Mouse (Mus musculus) brain, embryonic 14.5 days (tissue): Measurements from ENCODE around the gene Higd2a.

Experiments used
- CTCF ChIP-seq: fragments of 200-500 bp; IDR thresholded peaks from 2 replicates; pipeline ENCODE4 v1.5.1; 2012; ENCODE audit warnings: inconsistent platforms, mild to moderate bottlenecking, moderate library complexity, borderline replicate concordance; ENCODE audit not compliant: insufficient read depth, insufficient read length; ENCODE audit errors: extremely low read depth
- POLR2A ChIP-seq: fragments of 200-500 bp; IDR thresholded peaks from 2 replicates; pipeline ENCODE4 v1.6.1; 2012; ENCODE audit warnings: mild to moderate bottlenecking, inconsistent platforms, borderline replicate concordance; ENCODE audit not compliant: poor library complexity, insufficient read depth, insufficient read length, severe bottlenecking; ENCODE audit errors: extremely low read depth

DNA sequence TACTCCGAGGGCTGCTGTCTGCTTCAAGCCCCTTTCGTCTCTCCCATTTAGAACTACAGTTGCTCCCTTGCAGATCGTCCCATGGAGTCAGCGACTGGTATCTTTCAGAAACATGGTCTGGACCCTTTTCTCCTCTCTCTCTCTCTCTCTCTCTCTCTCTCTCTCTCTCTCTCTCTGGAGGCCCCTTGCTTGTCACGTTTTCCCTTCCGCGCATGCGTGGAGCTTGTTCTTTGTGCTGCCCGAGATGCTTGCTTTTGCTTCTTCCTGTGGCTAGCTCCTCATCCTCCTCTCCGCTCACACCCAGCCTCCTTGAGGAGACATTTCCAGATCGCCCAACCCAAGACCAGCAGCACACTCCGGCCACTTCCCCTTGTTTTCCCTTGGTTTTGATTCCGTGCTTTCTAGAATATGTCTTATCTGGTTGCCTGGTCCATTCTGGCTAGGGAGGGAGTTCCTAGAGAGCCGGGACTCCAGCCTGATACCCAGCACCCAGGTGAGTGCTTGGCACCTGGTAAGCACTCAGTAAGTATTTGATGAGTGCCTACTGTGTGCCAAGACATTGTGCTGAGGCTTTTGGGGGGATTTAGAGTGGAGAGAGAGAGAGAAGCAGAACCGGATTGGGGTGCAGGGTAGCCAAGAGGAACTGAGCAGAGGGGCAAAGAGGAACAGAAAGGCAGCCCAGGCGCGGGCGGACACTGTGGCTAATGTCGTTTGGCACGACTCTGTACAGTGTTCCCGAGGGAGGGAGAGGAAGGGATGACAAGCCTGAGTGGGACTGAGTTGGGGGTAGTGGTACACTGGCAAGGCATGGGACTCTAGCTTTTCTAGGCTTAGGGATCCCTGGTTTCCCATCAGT lies 12.1 kb upstream of the Higd2a start:
- TF ChIP-seq CTCF (no peak), POLR2A (no peak)
